Mouse (Mus musculus): ENCODE results near the gene Hist1h4f.

GRCm38 (mm10) chr13:23555839-23556416 is 4.5 kb upstream of the Hist1h4f start:
- TF ChIP-seq CTCF (IDR thresholded peaks at IDR 0.05; ENCODE audit: borderline replicate concordance, insufficient read depth, low read depth, low read length): no peak
- peak; percentile 12; the same call in 1 of the 2 replicates for TF ChIP-seq POLR2A (IDR thresholded peaks at IDR 0.05; ENCODE audit: borderline replicate concordance, insufficient read depth, low read length)

Measured in cerebellum, adult 2 months (tissue).